17 mouse cellular contexts compared by ENCODE assay signal in genomic region chr2:92359301-92359700, GRCm38 (mm10). TPM values are rescaled to one million over a fixed set of nuclear protein-coding genes. Genes with fewer than 3 reads are reported as not detected.
DNase-seq lines count a peak whose midpoint lies in the region; ATAC-seq lines count a peak whose summit lies in the region.
"Had no signal": no experiment of that assay in that cellular context is flagged by ENCODE, and none has a peak within 500 bp of the region (broad histone marks: within the 10 kb centered on the region; RNA-seq: fewer than 3 reads in every experiment).

No protein-coding gene starts in this region.

- no peak overlapping the region for H3K9ac ChIP-seq in hindbrain, embryonic 13.5 days
- H3K9ac ChIP-seq: embryonic facial prominence, embryonic 15.5 days; heart, embryonic 13.5 days; hindbrain, embryonic 15.5 days; limb, embryonic 15.5 days had no signal

- WGBS in hindbrain, embryonic 13.5 days = 92% methylated on average over 2 of the region's 2 CpGs

- no peak overlapping the region for H3K27ac ChIP-seq in hindbrain, embryonic 13.5 days
- H3K27ac ChIP-seq: embryonic facial prominence, embryonic 15.5 days; heart, embryonic 13.5 days; limb, embryonic 15.5 days had no signal

- peaks cover 8% of the 10 kb centered on the region; the same call in 1 of the 2 replicates for H3K4me1 ChIP-seq in hindbrain, embryonic 13.5 days (replicated peaks)

- H3K27me3 ChIP-seq in hindbrain, embryonic 13.5 days = no peaks in the 10 kb centered on the region
- H3K27me3 ChIP-seq: embryonic facial prominence, embryonic 15.5 days; heart, embryonic 13.5 days; hindbrain, embryonic 15.5 days; limb, embryonic 15.5 days; Patski had no signal

- H3K36me3 ChIP-seq in hindbrain, embryonic 13.5 days = peaks cover 77% of the 10 kb centered on the region

- H3K4me3 ChIP-seq in hindbrain, embryonic 13.5 days = no peak overlapping the region
- H3K4me3 ChIP-seq: embryonic facial prominence, embryonic 15.5 days; heart, embryonic 13.5 days; hindbrain, embryonic 15.5 days; limb, embryonic 15.5 days had no signal

- H3K4me2 ChIP-seq in hindbrain, embryonic 13.5 days = no peak overlapping the region
- H3K4me2 ChIP-seq: embryonic facial prominence, embryonic 15.5 days; heart, embryonic 13.5 days; hindbrain, embryonic 15.5 days; limb, embryonic 15.5 days had no signal

- peak; percentile 30 to 55 for DNase-seq in cerebellum, postnatal 25 days
- peak; percentile 66 for DNase-seq in kidney, adult 18-20 months
- no peak for DNase-seq in kidney, postnatal 10 days
- DNase-seq in kidney, postnatal 36 days = peak; percentile 74 to 83
- DNase-seq in lung, postnatal 10 days = peak; percentile 58
- DNase-seq: gastrocnemius, postnatal 36 days; layer of hippocampus, postnatal 36 days; thymus, postnatal 4 days had no signal

- ATAC-seq in cerebellum, adult (ENCODE audit: insufficient number of reproducible peaks, low FRiP score, low TSS enrichment) = no peak
- no peak for ATAC-seq in hindbrain, embryonic 13.5 days (ENCODE audit: low FRiP score)
- ATAC-seq in inflammation-experienced regulatory T-cells, adult 6 months = no peak
- ATAC-seq: activated CD4-positive, CD25-positive, alpha-beta regulatory T cell, adult 4 months; Patski had no signal

- H3K9me3 ChIP-seq in hindbrain, embryonic 13.5 days = no peaks in the 10 kb centered on the region
- H3K9me3 ChIP-seq: embryonic facial prominence, embryonic 15.5 days; heart, embryonic 13.5 days; hindbrain, embryonic 15.5 days; limb, embryonic 15.5 days had no signal

RNA-seq across cellular contexts. Expression of gene Pex16, which starts 15.2 kb away (rescaled TPM):
- 35.7 and 35.8 TPM in 2 replicates for polyA plus RNA-seq in hindbrain, embryonic 13.5 days (2015; fragmentation: Nextera tagmentation; extraction: Ambion mirVana)
- 10 to 100 TPM; 42.8 to 53.8 (median 53.3) TPM for polyA plus RNA-seq in inflammation-experienced regulatory T-cells, adult 6 months (2017; shearing (Covaris generic))

RNA-seq across cellular contexts. Expression of gene Large2, which starts 15.4 kb away (rescaled TPM):
- 1.6 and 2.4 TPM in 2 replicates for polyA plus RNA-seq in hindbrain, embryonic 13.5 days (2015; fragmentation: Nextera tagmentation; extraction: Ambion mirVana)
- polyA plus RNA-seq in inflammation-experienced regulatory T-cells, adult 6 months (2017; shearing (Covaris generic)) = 1 to 10 TPM in 1 of 3 experiments, under 1 TPM in 1, not detected in 1; 0.23 to 1.3 TPM
- polyA plus RNA-seq: activated CD4-positive, CD25-positive, alpha-beta regulatory T cell, adult 4 months had no signal

RNA-seq across cellular contexts. Expression of gene 1700029I15Rik, which starts 23.0 kb away (rescaled TPM):
- 6.3 and 6.9 TPM in 2 replicates for polyA plus RNA-seq in hindbrain, embryonic 13.5 days (2015; fragmentation: Nextera tagmentation; extraction: Ambion mirVana)
- polyA plus RNA-seq in inflammation-experienced regulatory T-cells, adult 6 months (2017; shearing (Covaris generic)) = 1 to 10 TPM; 3.2 to 3.7 (median 3.7) TPM

RNA-seq across cellular contexts. Expression of gene Mapk8ip1, which starts 41.8 kb away (rescaled TPM):
- 111 and 112 TPM in 2 replicates for polyA plus RNA-seq in hindbrain, embryonic 13.5 days (2015; fragmentation: Nextera tagmentation; extraction: Ambion mirVana)
- under 1 TPM; 0.43 to 0.92 (median 0.82) TPM for polyA plus RNA-seq in inflammation-experienced regulatory T-cells, adult 6 months (2017; shearing (Covaris generic))
